Mouse (Mus musculus) E14TG2a.4 (cell line): ENCODE results near the gene Kras.
A peak's percentile ranks its signal among the peaks of the same experiment; 100 is the strongest.

ENCODE experiments used
- H3K27me3 ChIP-seq: 2 replicates; pipeline ENCODE4 v1.6.1; 2014; ENCODE audit warnings: low read length, control low read depth; ENCODE audit not compliant: insufficient read depth
- H3K36me3 ChIP-seq: 2 replicates; pipeline ENCODE4 v1.6.1; 2014; ENCODE audit warnings: low read length, control low read depth; ENCODE audit not compliant: insufficient read depth
- H3K4me1 ChIP-seq: replicated peaks from 2 replicates; pipeline ENCODE4 v1.6.1; 2014; ENCODE audit warnings: low read depth, low read length, control low read depth
- H3K4me3 ChIP-seq: replicated peaks from 2 replicates; pipeline ENCODE4 v1.5.1; 2014; ENCODE audit warnings: mild to moderate bottlenecking, low read length
- H3K9me3 ChIP-seq: 2 replicates; pipeline ENCODE4 v1.6.1; 2014; ENCODE audit warnings: low read length, control low read depth
- CTCF ChIP-seq: conservative IDR thresholded peaks from 2 replicates; pipeline ENCODE4 v1.5.1; 2014; ENCODE audit warnings: low read length
- NANOG ChIP-seq: IDR thresholded peaks from 2 replicates; pipeline ENCODE4 v1.6.1; 2014; ENCODE audit warnings: borderline replicate concordance, low read length, mixed read lengths
- POU5F1 ChIP-seq: IDR thresholded peaks from 2 replicates; pipeline ENCODE4 v1.6.1; 2014; ENCODE audit warnings: low read length, borderline replicate concordance

The Kras gene

GRCm38 (mm10) chr6:145235367-145235766 lies 14.7 kb downstream of the Kras start:
- no peak for TF ChIP-seq POU5F1
- TF ChIP-seq NANOG: no peak
- no peak for TF ChIP-seq CTCF
- Histone ChIP-seq H3K4me3 (no peak overlapping the region), H3K4me1 (peaks cover 4% of the 10 kb centered on the region; the same call in 1 of the 2 replicates), H3K27me3 (no peaks in the 10 kb centered on the region), H3K36me3 (peaks cover 41% of the 10 kb centered on the region), H3K9me3 (no peaks in the 10 kb centered on the region)

DNA sequence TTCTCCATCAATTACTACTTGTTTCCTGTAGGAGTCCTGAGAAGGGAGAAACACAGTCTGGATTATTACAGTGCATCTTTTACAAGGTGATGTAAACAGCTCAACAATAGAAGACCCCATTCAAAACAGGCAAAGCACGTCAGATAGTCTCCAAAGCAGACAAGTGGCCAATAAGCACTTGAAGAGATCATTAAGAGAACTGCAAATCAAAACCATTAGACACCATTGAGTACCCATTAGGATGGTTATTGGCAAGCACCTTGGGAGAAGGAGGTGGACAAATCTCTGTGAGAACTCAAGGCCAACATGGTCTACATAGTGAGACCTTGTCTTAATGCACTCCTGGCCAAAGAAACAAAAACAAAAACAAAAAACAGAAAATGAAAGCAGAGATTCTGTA lies 15.6 kb downstream of the Kras start:
- no peaks in the 10 kb centered on the region for H3K9me3 ChIP-seq
- H3K4me1 ChIP-seq: peaks cover 4% of the 10 kb centered on the region; the same call in 1 of the 2 replicates
- TF ChIP-seq NANOG: peak; percentile 59; the same call in 1 of the 2 replicates
- no peak for TF ChIP-seq POU5F1
- H3K36me3 ChIP-seq: peaks cover 38% of the 10 kb centered on the region
- H3K27me3 ChIP-seq: no peaks in the 10 kb centered on the region
- no peak overlapping the region for H3K4me3 ChIP-seq

DNA sequence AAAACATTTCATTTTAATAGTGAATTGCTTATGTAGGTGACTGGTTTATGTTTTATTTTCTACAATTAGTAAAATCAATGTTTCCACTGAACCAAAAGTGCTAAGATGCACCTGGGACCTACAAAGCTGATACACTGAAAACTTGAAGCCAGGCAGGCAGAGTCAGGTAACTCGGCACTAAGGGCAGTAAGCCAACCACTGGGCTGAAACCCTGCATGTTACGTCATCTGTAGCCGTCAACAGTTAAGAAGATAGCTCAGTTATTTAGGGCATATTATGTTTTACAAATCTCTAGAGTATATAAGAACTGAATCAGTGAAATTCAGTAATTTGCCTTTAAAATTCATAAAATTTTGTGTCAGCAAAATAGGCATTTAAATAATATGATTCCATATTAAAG lies 23.7 kb downstream of the Kras start:
- H3K36me3 ChIP-seq: peaks cover 32% of the 10 kb centered on the region
- TF ChIP-seq CTCF (no peak), POU5F1 (no peak), NANOG (no peak)
- H3K4me1 ChIP-seq: peaks cover 4% of the 10 kb centered on the region; the same call in 1 of the 2 replicates
- H3K9me3 ChIP-seq: no peaks in the 10 kb centered on the region
- no peak overlapping the region for H3K4me3 ChIP-seq
- H3K27me3 ChIP-seq: no peaks in the 10 kb centered on the region

- TF ChIP-seq POU5F1 (no peak), NANOG (no peak), CTCF (no peak)
- Histone ChIP-seq H3K4me3 (no peak overlapping the region), H3K4me1 (no peaks in the 10 kb centered on the region), H3K9me3 (no peaks in the 10 kb centered on the region), H3K36me3 (peaks cover 36% of the 10 kb centered on the region), H3K27me3 (no peaks in the 10 kb centered on the region)
These were observed 25.8 kb downstream of the Kras start for GRCm38 (mm10) chr6:145224246-145224645.

- Histone ChIP-seq H3K36me3 (peaks cover 58% of the 10 kb centered on the region), H3K4me1 (peaks cover 17% of the 10 kb centered on the region), H3K27me3 (no peaks in the 10 kb centered on the region), H3K4me3 (no peak overlapping the region), H3K9me3 (no peaks in the 10 kb centered on the region)
- TF ChIP-seq POU5F1 (no peak), CTCF (no peak), NANOG (no peak)
These were observed 34.2 kb downstream of the Kras start for GRCm38 (mm10) chr6:145215826-145216225.

DNA sequence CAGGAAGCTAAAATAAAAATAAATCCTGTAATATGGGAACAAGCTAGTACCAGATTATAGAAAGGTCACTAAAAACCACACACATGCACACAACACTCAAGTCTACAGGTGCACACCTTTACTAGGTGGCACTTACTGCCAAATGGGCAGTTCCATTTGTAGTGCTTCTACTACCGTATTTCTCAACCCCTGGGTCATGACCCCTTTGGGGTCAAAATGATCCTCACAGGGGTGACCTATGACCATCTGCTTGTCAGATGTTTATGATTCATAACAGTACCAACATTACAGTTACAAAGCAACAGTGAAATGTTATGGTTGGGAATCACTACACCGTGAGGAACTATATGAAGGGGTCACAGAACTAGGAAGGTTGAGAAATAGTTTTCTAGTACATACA lies 36.1 kb downstream of the Kras start:
- H3K4me3 ChIP-seq: no peak overlapping the region
- no peaks in the 10 kb centered on the region for H3K9me3 ChIP-seq
- H3K27me3 ChIP-seq: no peaks in the 10 kb centered on the region
- peaks cover 26% of the 10 kb centered on the region for H3K4me1 ChIP-seq
- H3K36me3 ChIP-seq: peaks cover 45% of the 10 kb centered on the region
- no peak for TF ChIP-seq NANOG
- no peak for TF ChIP-seq CTCF
- no peak for TF ChIP-seq POU5F1

GRCm38 (mm10) chr6:145211376-145212305 lies 38.4 kb downstream of the Kras start:
- Histone ChIP-seq H3K4me3 (peak overlapping the region; percentile 87), H3K9me3 (no peaks in the 10 kb centered on the region), H3K36me3 (peaks cover 27% of the 10 kb centered on the region), H3K27me3 (no peaks in the 10 kb centered on the region), H3K4me1 (peaks cover 26% of the 10 kb centered on the region)
- TF ChIP-seq NANOG (peak; percentile 63), CTCF (no peak)

- no peak for TF ChIP-seq POU5F1
- no peak for TF ChIP-seq CTCF
- TF ChIP-seq NANOG: no peak
- Histone ChIP-seq H3K4me1 (peaks cover 26% of the 10 kb centered on the region), H3K4me3 (peak within 1 kb of the TSS; percentile 87), H3K36me3 (peaks cover 24% of the 10 kb centered on the region), H3K27me3 (no peaks in the 10 kb centered on the region), H3K9me3 (no peaks in the 10 kb centered on the region)
These were observed 39.2 kb downstream of the Kras start, which contains the start of the genes Casc1 and Etfrf1 for GRCm38 (mm10) chr6:145210816-145211338. Gene Casc1, minus strand, starts transcription at chr6:145211005. Gene Etfrf1, plus strand, starts transcription at chr6:145211134.
